Mouse (Mus musculus): ENCODE data around the gene Usp22. TPM values are rescaled to one million over a fixed set of nuclear protein-coding genes. Genes with fewer than 3 reads are reported as not detected.

The Usp22 gene
- 10 to 100 TPM; 13.4 to 16.7 TPM for total RNA-seq (2021)
- long read RNA-seq, experiment 1, full-length matches to known transcripts, result 18 of 20 reads
- long read RNA-seq, experiment 1, partial matches to known transcripts, result 0 of 20 reads
- long read RNA-seq, experiment 1, other reads (novel, unspliced or antisense), result 2 of 20 reads
- long read RNA-seq, experiment 2, full-length matches to known transcripts, result 14 of 16 reads
- long read RNA-seq, experiment 2, partial matches to known transcripts, result 0 of 16 reads
- long read RNA-seq, experiment 2, other reads (novel, unspliced or antisense), result 2 of 16 reads

- DNase-seq, result peak; percentile 100
- H3K27ac ChIP-seq, result peak within 1 kb of the TSS; percentile 98
- H3K4me3 ChIP-seq, result peak within 1 kb of the TSS; percentile 100
- TF ChIP-seq CTCF (IDR thresholded peaks at IDR 0.05), result no peak
- intact Hi-C loops (cut with DNase I), result loop anchor here (5.0 kb wide), 1 partner anchor 92 kb away; the partner anchor contains the start of gene Aldh3a2
Observed at GRCm38 (mm10) chr11:61174821-61175658, at the start of gene Usp22. Gene Usp22 (minus strand): TSS chr11:61175055.

GRCm38 (mm10) chr11:61224234-61224744 lies 49.4 kb upstream of the Usp22 start:
- no peak overlapping the region for H3K27ac ChIP-seq
- intact Hi-C loops (cut with DNase I), result no loop called here
- H3K4me3 ChIP-seq, result no peak overlapping the region
- no peak for TF ChIP-seq CTCF (IDR thresholded peaks at IDR 0.05)
- no peak for DNase-seq

DNA sequence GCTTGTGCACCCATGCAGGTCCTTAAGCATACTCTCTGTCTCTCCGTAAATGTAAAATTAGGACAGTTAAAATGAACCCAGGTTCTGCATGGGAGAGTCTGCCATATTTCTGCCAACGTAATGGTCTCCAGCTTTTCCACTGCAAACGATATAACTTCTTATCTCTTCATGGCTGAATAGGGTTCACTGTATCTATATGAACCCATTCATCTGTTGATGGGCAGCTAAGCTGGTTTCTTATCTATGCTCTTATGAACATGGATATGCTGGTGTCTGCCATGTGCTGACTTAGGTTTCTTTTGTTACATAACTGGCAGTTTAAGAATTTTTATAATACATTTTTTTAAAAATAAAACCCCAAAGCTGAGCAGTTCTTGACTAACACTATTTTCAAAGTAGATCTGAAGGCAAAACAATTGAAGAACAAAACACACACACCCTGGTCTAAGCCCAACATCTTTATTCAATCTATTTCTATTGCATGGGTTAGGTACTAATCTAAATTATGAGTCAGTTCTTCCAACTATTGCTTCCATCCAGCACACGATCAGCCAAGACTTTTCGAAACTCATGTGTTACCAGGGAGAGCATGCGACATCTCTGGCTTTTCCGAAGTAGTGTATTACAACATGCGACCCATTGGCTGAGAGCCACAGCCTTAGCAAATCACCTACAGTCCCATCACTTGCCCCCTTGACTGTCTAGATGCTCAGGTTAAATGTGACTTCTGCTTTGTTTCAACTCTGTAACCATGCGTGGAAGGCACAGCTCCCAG lies 48.3 kb upstream of the Usp22 start:
- H3K4me3 ChIP-seq, result no peak overlapping the region
- H3K27ac ChIP-seq, result peak overlapping the region; percentile 59; the same call in 1 of the 2 replicates
- no peak for TF ChIP-seq CTCF (IDR thresholded peaks at IDR 0.05)
- intact Hi-C loops (cut with DNase I), result no loop called here
- peak; percentile 36 for DNase-seq

DNA sequence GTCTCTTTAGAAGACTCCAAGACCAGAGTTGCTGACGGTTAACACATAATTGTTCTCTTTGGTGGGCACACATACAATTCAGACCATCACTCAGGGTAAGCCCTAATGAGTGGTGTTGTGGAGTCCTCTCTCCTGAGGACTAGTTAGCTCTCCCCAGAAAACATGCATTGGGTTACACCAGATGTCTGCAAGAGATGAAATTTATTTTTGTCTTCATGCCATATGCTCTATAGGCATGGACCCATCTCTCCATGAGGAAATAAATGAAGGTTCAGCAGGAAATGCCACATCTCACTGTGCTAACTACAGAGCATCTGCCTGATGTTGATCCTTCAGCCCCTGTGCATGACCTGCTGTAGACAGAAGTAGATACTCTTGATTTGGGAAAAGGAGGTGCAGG lies 47.2 kb upstream of the Usp22 start:
- intact Hi-C loops (cut with DNase I), result no loop called here
- Histone ChIP-seq H3K27ac (no peak overlapping the region), H3K4me3 (no peak overlapping the region)
- TF ChIP-seq CTCF (IDR thresholded peaks at IDR 0.05), result no peak
- DNase-seq, result no peak

GRCm38 (mm10) chr11:61220156-61220881 lies 45.5 kb upstream of the Usp22 start:
- Histone ChIP-seq H3K4me3 (no peak overlapping the region), H3K27ac (no peak overlapping the region)
- TF ChIP-seq CTCF (IDR thresholded peaks at IDR 0.05), result 0 out of 2 replicates have a peak, but pooled peaks have one; percentile 13
- DNase-seq, result no peak
- intact Hi-C loops (cut with DNase I), result no loop called here

DNA sequence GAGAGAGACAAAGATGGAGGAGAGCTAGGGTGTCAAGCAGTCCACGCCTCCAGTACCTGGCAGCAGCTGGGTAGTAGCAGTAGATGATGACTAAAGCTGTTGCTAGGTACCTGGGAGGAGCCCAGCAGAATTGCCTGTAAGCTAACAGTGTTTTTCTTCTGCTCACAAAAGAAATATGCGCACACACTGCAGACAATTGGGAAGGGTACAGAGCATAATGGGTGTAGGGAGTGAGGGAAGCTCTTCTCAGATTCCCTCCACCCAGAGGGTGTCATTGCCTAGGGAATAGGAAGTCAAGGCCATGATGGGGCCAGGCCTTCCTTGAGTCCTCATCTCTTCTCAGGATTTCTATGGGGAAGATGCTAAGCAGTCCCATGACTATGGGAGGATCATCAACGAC lies 41.1 kb upstream of the Usp22 start:
- no peak for TF ChIP-seq CTCF (IDR thresholded peaks at IDR 0.05)
- intact Hi-C loops (cut with DNase I), result no loop called here
- H3K4me3 ChIP-seq, result no peak overlapping the region
- DNase-seq, result no peak
- H3K27ac ChIP-seq, result no peak overlapping the region

DNA sequence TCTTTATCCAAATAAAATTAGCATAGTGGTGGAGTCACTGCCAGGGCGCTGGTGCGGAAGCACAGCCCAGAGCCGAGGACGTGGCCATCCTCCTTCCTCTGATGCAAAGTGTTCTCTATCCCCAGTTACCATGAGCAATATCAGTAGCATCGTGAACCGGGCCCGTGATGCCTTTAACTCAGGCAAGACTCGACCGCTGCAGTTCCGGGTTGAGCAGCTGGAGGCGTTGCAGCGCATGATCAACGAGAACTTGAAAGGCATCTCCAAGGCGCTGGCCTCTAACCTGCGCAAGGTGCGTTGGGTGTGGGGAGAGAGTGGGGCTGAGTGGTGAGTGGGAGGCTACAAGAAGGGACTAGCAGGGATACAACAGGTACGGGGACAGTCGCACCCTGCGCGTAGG lies 37.2 kb upstream of the Usp22 start:
- intact Hi-C loops (cut with DNase I), result no loop called here
- TF ChIP-seq CTCF (IDR thresholded peaks at IDR 0.05), result peak; percentile 36
- Histone ChIP-seq H3K27ac (no peak overlapping the region), H3K4me3 (no peak overlapping the region)
- peak; percentile 27 for DNase-seq

DNA sequence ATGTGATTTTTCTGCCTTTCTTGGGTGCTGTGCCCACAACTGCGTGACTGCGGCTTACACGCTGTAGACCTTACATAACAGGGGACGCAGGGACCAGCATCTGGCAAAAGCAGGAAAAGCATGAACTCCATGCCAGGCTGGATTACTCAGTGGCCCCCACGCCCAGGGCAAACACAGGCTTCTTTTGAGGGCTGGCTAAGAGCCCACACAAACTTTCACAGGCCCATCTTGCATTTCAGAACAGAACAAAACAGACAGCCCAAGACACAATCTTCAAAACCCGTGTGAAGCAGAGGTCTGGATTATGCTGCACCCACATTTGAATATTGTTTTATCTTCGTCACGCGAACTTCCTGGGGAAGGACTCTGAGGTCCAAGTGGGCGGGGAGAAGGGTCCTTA lies 33.5 kb upstream of the Usp22 start:
- Histone ChIP-seq H3K4me3 (no peak overlapping the region), H3K27ac (peak overlapping the region; percentile 41; the same call in 1 of the 2 replicates)
- peak; percentile 36 for DNase-seq
- intact Hi-C loops (cut with DNase I), result no loop called here
- TF ChIP-seq CTCF (IDR thresholded peaks at IDR 0.05), result no peak

- TF ChIP-seq CTCF (IDR thresholded peaks at IDR 0.05), result no peak
- H3K27ac ChIP-seq, result peak within 1 kb of the TSS; percentile 41; the same call in 1 of the 2 replicates
- intact Hi-C loops (cut with DNase I), result no loop called here
- H3K4me3 ChIP-seq, result no peak within 1 kb of the TSS
- DNase-seq, result no peak
Observed at GRCm38 (mm10) chr11:61207487-61208246, 32.8 kb upstream of the Usp22 start, which contains the start of gene Aldh3a1. Gene Aldh3a1 (plus strand): TSS chr11:61207537.

DNA sequence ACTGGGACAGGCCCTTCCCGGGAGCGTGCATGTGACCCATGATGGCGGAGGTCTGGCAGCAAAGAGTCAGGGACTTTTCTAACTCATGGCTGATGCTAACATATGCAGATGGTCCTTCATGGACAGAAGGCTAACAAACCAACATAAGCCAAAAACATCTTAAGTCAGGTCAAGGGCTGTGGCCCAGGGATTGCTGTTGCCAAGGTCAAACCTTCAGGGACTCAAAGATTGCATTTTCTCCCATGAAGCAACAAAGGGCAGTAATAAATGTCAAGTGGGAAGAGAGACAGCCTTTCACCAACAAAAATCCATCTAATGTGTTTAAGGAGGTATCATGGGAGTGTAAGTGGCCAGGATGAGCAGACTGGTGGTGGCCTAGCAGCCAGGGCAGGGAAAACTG lies 31.3 kb upstream of the Usp22 start:
- no peak for DNase-seq
- no peak overlapping the region for H3K4me3 ChIP-seq
- intact Hi-C loops (cut with DNase I), result no loop called here
- no peak overlapping the region for H3K27ac ChIP-seq
- TF ChIP-seq CTCF (IDR thresholded peaks at IDR 0.05), result no peak
